Mouse (Mus musculus): ENCODE measurements around the gene Ppara. TPM values are rescaled to one million over a fixed set of nuclear protein-coding genes. Genes with fewer than 3 reads are reported as not detected.

Gene Ppara
- total RNA-seq, 2 experiments from 2014 or later, result not detected

GRCm38 (mm10) chr15:85720366-85720841 is 14.4 kb upstream of the Ppara start:
- ATAC-seq (replicated peaks; ENCODE audit: low FRiP score, poor library complexity, severe bottlenecking), result no peak

DNA sequence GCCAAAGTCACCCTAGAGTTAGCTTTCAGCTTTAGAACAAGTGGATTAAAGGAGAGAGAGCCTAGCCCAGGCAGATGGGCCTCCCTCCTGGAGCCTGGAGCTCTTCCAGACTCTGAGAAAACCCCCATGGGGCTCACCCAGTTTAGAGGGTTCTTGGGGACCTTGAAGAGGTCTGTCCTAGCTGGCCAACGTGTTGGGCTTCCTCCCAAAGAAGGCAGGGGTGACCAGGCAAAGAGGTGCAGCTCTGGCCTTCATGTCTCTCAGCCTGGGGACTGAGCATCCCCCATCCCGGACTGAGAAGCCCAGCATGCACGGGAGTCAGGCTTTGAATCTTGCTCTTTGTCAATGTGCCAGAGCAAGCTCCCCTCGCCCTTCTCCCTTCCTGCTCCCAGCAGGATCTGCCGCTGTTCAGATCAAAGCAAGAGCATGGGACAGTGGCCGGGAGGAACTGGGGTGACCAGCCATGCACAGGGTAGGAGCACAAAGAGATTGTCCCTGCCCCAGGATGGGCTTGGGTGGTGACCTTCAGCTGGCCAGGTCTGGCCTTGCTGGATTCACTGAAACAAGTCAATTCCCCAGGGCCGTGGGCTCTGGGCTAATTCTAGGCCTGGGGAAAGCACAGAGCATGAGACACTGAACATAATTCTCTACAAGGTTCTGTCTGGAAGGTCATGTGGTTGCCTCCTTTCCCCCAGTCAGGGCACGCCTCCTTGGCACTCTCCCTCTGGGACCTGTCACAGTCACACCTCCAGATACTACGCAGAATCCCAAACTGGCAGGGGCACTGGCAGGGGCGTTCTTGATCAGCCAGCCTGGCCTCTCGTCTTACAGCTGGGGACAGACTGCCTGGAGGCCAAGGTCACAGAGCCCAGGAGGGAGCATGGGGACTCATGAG is 10.3 kb upstream of the Ppara start:
- ATAC-seq (replicated peaks; ENCODE audit: low FRiP score, poor library complexity, severe bottlenecking), result no peak

DNA sequence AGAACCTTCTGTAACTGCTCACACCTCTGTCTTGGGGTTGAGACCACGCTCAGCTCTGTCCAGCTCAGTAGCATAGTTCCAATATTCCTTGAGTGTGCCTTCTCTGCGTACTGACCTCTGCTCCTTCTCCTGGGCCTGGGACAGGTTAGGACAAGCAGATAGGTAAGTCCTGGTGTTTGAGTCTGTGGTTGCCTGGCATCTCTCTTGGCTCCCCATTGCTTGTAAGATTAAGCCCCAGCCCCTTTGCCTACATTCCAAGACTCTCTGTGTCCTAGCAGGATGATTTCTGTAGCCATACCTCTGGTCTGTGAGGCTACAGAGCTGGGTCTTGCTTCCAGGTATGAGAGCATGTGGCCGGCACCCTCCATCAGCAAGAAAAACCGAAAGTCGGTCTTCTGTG is 6.6 kb upstream of the Ppara start:
- no peak for ATAC-seq (replicated peaks; ENCODE audit: low FRiP score, poor library complexity, severe bottlenecking)

DNA sequence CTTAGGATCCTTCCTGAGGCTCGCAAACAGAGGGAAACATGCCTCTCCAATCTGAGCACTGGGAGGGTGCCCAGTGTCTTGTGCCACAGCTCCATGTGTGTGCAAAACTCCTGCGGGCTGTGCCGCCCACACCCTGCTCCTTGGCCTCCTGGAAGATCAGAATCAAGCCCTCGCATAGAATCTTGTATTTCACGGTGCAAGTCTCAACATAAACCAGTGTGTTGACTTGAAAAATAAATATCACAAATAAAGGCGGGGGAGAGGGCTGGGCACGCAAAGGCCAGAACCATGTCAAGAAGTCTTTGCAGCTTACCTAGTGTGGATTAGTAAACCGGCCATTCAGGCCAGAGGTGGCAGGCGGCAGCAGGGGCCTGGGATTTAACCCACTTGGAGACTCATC is 5.5 kb upstream of the Ppara start:
- no peak for ATAC-seq (replicated peaks; ENCODE audit: low FRiP score, poor library complexity, severe bottlenecking)

- no peak for ATAC-seq (replicated peaks; ENCODE audit: low FRiP score, poor library complexity, severe bottlenecking)
Measured at GRCm38 (mm10) chr15:85730027-85730426, 4.8 kb upstream of the Ppara start.

DNA sequence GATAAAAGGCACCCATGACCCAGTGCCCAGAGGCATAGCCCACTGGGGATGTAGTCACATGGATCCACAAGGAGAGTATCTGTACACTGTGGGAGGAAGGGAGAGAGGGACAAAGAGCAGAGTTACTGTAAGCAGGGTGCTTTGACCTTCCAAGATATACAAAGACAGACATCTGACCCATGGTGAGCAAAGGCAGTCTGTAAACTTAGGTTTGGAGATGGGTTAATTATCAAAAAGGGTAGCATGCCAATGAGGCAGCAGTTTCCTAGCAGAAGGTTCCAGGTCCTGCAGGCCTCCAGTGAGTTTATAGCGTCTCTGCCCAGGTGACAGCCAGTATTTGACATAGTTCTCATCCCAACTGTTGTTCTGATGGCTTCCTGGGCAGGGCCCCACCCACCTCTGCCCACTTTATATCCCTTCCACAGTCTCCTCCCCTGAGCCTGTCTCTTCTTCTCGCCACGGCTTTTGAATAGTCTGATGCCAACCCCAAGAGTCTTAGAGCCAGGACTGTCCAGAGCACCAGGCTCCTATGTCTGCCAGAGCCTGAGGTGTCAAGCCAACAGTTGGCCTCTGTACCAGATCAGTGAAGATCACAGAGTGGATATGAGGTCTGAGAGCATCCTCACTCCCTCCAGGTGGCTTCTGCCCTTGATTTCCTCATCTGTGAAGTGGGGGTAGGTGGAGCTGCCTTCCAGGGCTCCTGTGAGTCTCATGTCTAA is 2.7 kb upstream of the Ppara start:
- no peak for ATAC-seq (replicated peaks; ENCODE audit: low FRiP score, poor library complexity, severe bottlenecking)

DNA sequence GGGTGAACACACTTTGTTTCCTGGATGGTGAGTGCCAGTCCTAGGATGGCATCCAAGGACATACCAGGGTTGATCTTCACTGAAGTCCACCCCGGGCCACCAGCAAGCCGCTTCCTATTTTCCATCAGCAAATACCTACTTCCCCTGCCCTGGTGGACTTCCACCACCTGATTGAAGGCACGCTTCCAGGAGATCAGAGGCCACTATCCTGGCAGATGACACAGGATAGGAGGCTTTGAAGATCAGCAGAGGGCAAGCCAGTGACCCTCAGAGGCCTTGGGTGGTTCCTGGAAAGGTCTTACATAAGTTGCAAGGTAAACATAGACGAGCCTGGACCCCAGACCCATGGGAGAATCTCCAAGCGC is 2.2 kb upstream of the Ppara start:
- ATAC-seq (replicated peaks; ENCODE audit: low FRiP score, poor library complexity, severe bottlenecking), result no peak

DNA sequence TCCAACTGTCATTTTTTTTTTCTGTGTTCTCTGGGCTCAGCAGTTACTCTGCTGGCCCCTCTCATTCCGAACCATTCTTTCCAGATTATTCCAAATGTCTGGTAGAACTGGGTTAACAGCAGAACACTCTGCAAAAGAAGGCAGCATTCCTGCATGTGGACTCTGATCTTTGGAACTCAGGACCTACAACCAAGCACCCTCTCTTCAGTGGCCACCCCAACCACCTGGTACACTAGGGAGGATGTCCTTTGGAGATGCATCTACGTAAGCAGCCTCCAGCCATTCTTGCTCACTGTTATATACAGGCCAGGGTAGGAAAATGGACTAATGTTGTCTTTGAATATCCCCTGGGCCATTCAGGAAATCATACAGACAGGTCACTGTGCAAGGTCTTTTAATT is 1.1 kb upstream of the Ppara start:
- ATAC-seq (replicated peaks; ENCODE audit: low FRiP score, poor library complexity, severe bottlenecking), result no peak

- ATAC-seq (replicated peaks; ENCODE audit: low FRiP score, poor library complexity, severe bottlenecking), result no peak
Measured at GRCm38 (mm10) chr15:85734148-85734547, 635 bp upstream of the Ppara start.

DNA sequence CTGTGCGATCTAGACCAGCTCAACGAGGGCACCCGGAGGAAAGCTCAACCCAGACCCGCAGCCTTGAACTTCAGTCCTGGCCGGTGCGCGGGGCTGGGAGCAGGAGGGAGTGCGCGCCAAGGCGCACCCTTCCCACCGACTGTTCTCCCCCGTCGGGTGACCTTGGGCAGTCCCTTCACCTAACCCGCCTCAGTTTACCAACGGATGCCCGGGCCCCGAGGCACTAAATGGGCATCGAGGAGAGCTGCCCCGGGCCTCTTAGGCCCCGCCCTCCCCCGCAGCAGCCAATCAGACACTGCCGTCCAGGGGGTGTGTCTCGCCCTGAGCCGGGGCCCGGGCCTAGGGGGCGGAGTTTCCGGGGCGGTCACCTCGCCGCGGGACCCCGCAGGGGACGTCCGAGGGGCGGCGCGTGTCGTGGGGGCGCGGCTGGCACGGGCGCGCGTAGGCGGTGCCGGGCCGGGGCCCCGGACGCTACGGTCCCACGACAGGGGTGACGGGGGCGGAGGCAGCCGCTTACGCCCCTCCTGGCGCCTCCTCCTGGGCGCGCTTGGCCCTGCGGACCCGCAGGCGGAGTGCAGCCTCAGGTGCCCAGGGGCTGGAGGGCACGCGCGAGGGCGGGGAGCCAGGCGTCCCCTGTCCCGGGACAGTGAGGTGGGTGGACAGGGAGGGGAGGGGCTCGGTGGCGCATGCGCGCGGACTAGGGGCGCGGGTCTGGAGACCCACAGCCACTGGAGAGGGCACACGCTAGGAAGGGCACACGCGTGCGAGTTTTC is 466 bp downstream of the Ppara start:
- 0 out of 2 replicates have a peak, but pooled peaks have one; percentile 35 for ATAC-seq (replicated peaks; ENCODE audit: low FRiP score, poor library complexity, severe bottlenecking)

- no peak for ATAC-seq (replicated peaks; ENCODE audit: low FRiP score, poor library complexity, severe bottlenecking)
Measured at GRCm38 (mm10) chr15:85735836-85736190, 1.0 kb downstream of the Ppara start.

DNA sequence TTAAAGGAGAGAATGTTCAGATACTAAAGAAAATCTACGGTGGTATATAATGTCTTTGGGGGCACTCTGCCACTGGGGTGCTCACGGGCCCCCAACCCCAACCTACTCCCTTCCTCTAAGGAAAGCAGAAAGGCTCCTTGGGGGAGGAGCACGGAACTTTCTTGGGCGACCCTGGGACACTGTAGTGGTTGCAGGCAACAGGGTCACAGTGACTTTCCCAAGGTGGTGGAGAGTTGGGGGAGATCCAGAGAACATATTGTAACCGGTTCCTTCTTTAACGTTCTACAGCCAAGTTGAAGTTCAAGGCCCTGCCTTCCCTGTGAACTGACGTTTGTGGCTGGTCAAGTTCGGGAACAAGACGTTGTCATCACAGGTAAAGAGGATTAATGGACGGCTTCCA is 1.7 kb downstream of the Ppara start:
- ATAC-seq (replicated peaks; ENCODE audit: low FRiP score, poor library complexity, severe bottlenecking), result no peak

GRCm38 (mm10) chr15:85738416-85738815 is 3.6 kb downstream of the Ppara start:
- ATAC-seq (replicated peaks; ENCODE audit: low FRiP score, poor library complexity, severe bottlenecking), result no peak

- ATAC-seq (replicated peaks; ENCODE audit: low FRiP score, poor library complexity, severe bottlenecking), result no peak
Measured at GRCm38 (mm10) chr15:85738939-85739338, 4.2 kb downstream of the Ppara start.

DNA sequence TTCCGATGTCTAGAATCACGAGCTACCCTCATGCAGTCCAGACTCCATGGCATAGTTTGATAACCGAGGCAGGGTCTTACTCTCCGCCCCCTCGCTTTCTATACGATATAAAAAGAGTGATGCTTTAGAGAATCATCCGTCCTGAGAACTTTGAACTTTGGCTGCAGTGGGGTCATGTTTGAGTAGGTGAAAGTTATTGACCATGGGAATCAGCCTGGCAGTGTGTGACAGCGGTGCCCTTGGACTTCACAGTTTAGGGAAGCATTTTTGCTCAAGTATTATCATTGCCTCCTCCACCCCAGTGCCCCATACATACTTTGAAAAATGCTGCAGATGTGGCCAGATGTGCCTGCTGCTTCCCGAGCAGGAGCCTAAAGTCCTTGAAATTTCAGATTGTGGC is 7.8 kb downstream of the Ppara start:
- no peak for ATAC-seq (replicated peaks; ENCODE audit: low FRiP score, poor library complexity, severe bottlenecking)

- no peak for ATAC-seq (replicated peaks; ENCODE audit: low FRiP score, poor library complexity, severe bottlenecking)
Measured at GRCm38 (mm10) chr15:85743946-85744345, 9.2 kb downstream of the Ppara start.

GRCm38 (mm10) chr15:85746178-85746577 is 11.4 kb downstream of the Ppara start:
- no peak for ATAC-seq (replicated peaks; ENCODE audit: low FRiP score, poor library complexity, severe bottlenecking)

DNA sequence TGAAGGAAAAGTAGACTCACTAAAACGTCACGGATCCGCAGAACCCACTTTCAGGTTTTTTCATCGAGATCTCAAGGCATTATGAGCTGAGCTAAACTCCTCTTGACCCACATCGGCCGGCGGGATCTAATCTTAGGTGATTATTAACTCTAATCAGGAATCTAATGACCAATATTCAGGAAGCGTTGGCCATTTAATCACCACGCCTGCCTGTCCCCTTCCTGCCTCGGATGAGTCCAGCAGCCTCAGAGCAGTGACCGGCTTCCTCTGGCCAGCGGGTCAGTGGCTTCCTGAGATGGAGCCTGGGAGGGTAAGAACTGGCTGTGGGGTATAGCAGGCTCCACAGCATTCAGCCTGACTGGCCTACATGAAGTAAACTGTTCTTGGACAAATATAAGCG is 11.9 kb downstream of the Ppara start:
- no peak for ATAC-seq (replicated peaks; ENCODE audit: low FRiP score, poor library complexity, severe bottlenecking)

DNA sequence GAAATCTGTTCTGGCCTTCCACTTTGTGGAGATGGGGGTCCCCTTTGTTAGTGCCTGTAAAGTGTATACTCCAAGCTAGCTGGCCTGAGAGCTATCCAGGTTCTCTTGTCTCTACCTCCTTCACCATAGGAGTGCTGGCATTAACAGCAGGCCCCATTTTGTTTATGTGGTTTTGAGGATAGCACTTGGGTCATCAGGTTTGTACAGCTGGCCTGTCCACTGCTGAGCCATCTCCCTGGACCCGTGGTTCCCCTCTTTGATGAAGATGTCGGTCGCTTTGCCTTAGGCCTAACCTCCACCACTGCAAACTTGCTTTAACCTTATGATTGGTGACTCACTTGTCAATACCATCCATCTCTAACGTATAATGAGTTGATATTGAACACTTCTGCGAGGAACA is 13.2 kb downstream of the Ppara start:
- no peak for ATAC-seq (replicated peaks; ENCODE audit: low FRiP score, poor library complexity, severe bottlenecking)

DNA sequence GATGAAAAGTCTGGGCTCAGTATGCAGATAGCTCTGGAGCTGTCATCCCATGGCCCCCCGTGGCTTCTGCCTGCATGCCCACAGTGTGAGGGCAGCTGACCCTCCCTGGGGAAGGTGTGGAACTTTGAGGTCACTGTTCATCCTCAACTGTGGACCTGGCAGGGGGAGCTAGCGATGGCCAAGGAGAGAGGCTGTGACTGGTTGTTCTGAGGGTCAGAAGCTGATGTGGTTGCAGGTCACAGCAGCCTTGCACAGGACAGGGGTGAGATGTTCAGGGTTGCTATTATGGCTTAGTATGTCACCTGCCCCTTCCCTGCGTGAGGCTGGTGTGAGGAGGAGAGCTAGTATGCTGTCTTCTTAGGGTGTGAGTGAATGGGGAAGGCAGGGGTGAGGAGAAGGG is 13.7 kb downstream of the Ppara start:
- no peak for ATAC-seq (replicated peaks; ENCODE audit: low FRiP score, poor library complexity, severe bottlenecking)

- no peak for ATAC-seq (replicated peaks; ENCODE audit: low FRiP score, poor library complexity, severe bottlenecking)
Measured at GRCm38 (mm10) chr15:85749141-85749540, 14.4 kb downstream of the Ppara start.
